Mouse (Mus musculus): Measurements from ENCODE around the gene Atoh8.

The Atoh8 gene

GRCm38 (mm10) chr6:72235098-72235806, at the start of gene Atoh8:
Gene Atoh8, minus strand, starts transcription at chr6:72235577.
- DNase-seq (ENCODE audit: low read depth, low spot score): peak; percentile 34
- no peaks in the 10 kb centered on the region for H3K36me3 ChIP-seq (ENCODE audit: control insufficient read depth, insufficient read depth, low read length, poor library complexity, severe bottlenecking)

GRCm38 (mm10) chr6:72283914-72284313, 48.5 kb upstream of the Atoh8 start:
- no peaks in the 10 kb centered on the region for H3K36me3 ChIP-seq (ENCODE audit: control insufficient read depth, insufficient read depth, low read length, poor library complexity, severe bottlenecking)
- peak; percentile 69 for DNase-seq (ENCODE audit: low read depth, low spot score)
- H3K27me3 ChIP-seq (ENCODE audit: control insufficient read depth, insufficient read depth, low read length, poor library complexity, severe bottlenecking): no peaks in the 10 kb centered on the region

More at GRCm38 (mm10) chr6:72235098-72235806, at the start of gene Atoh8:
- no peaks in the 10 kb centered on the region for H3K27me3 ChIP-seq (ENCODE audit: control insufficient read depth, insufficient read depth, low read length, poor library complexity, severe bottlenecking)

- no peaks in the 10 kb centered on the region for H3K27me3 ChIP-seq (ENCODE audit: control insufficient read depth, insufficient read depth, low read length, poor library complexity, severe bottlenecking)
- DNase-seq (ENCODE audit: low read depth, low spot score): no peak
- no peaks in the 10 kb centered on the region for H3K36me3 ChIP-seq (ENCODE audit: control insufficient read depth, insufficient read depth, low read length, poor library complexity, severe bottlenecking)
Observed at GRCm38 (mm10) chr6:72280410-72280998, 45.1 kb upstream of the Atoh8 start.

GRCm38 (mm10) chr6:72279505-72279904, 44.1 kb upstream of the Atoh8 start:
- Histone ChIP-seq H3K36me3 (ENCODE audit: control insufficient read depth, insufficient read depth, low read length, poor library complexity, severe bottlenecking) (no peaks in the 10 kb centered on the region), H3K27me3 (ENCODE audit: control insufficient read depth, insufficient read depth, low read length, poor library complexity, severe bottlenecking) (no peaks in the 10 kb centered on the region)
- DNase-seq (ENCODE audit: low read depth, low spot score): no peak

GRCm38 (mm10) chr6:72278835-72279234, 43.5 kb upstream of the Atoh8 start:
- no peak for DNase-seq (ENCODE audit: low read depth, low spot score)
- no peaks in the 10 kb centered on the region for H3K36me3 ChIP-seq (ENCODE audit: control insufficient read depth, insufficient read depth, low read length, poor library complexity, severe bottlenecking)
- no peaks in the 10 kb centered on the region for H3K27me3 ChIP-seq (ENCODE audit: control insufficient read depth, insufficient read depth, low read length, poor library complexity, severe bottlenecking)

- Histone ChIP-seq H3K27me3 (ENCODE audit: control insufficient read depth, insufficient read depth, low read length, poor library complexity, severe bottlenecking) (no peaks in the 10 kb centered on the region), H3K36me3 (ENCODE audit: control insufficient read depth, insufficient read depth, low read length, poor library complexity, severe bottlenecking) (no peaks in the 10 kb centered on the region)
- no peak for DNase-seq (ENCODE audit: low read depth, low spot score)
Observed at GRCm38 (mm10) chr6:72277508-72278166, 42.3 kb upstream of the Atoh8 start.

GRCm38 (mm10) chr6:72276972-72277441, 41.6 kb upstream of the Atoh8 start:
- DNase-seq (ENCODE audit: low read depth, low spot score): no peak
- Histone ChIP-seq H3K27me3 (ENCODE audit: control insufficient read depth, insufficient read depth, low read length, poor library complexity, severe bottlenecking) (no peaks in the 10 kb centered on the region), H3K36me3 (ENCODE audit: control insufficient read depth, insufficient read depth, low read length, poor library complexity, severe bottlenecking) (no peaks in the 10 kb centered on the region)

- no peak for DNase-seq (ENCODE audit: low read depth, low spot score)
- no peaks in the 10 kb centered on the region for H3K36me3 ChIP-seq (ENCODE audit: control insufficient read depth, insufficient read depth, low read length, poor library complexity, severe bottlenecking)
- no peaks in the 10 kb centered on the region for H3K27me3 ChIP-seq (ENCODE audit: control insufficient read depth, insufficient read depth, low read length, poor library complexity, severe bottlenecking)
Observed at GRCm38 (mm10) chr6:72276141-72276540, 40.8 kb upstream of the Atoh8 start.

- Histone ChIP-seq H3K27me3 (ENCODE audit: control insufficient read depth, insufficient read depth, low read length, poor library complexity, severe bottlenecking) (no peaks in the 10 kb centered on the region), H3K36me3 (ENCODE audit: control insufficient read depth, insufficient read depth, low read length, poor library complexity, severe bottlenecking) (no peaks in the 10 kb centered on the region)
- DNase-seq (ENCODE audit: low read depth, low spot score): no peak
Observed at GRCm38 (mm10) chr6:72275527-72275926, 40.1 kb upstream of the Atoh8 start.

- Histone ChIP-seq H3K36me3 (ENCODE audit: control insufficient read depth, insufficient read depth, low read length, poor library complexity, severe bottlenecking) (no peaks in the 10 kb centered on the region), H3K27me3 (ENCODE audit: control insufficient read depth, insufficient read depth, low read length, poor library complexity, severe bottlenecking) (no peaks in the 10 kb centered on the region)
- DNase-seq (ENCODE audit: low read depth, low spot score): no peak
Observed at GRCm38 (mm10) chr6:72273153-72273552, 37.8 kb upstream of the Atoh8 start.

GRCm38 (mm10) chr6:72272161-72272696, 36.9 kb upstream of the Atoh8 start:
- H3K27me3 ChIP-seq (ENCODE audit: control insufficient read depth, insufficient read depth, low read length, poor library complexity, severe bottlenecking): no peaks in the 10 kb centered on the region
- no peaks in the 10 kb centered on the region for H3K36me3 ChIP-seq (ENCODE audit: control insufficient read depth, insufficient read depth, low read length, poor library complexity, severe bottlenecking)
- DNase-seq (ENCODE audit: low read depth, low spot score): no peak

- no peaks in the 10 kb centered on the region for H3K27me3 ChIP-seq (ENCODE audit: control insufficient read depth, insufficient read depth, low read length, poor library complexity, severe bottlenecking)
Observed at GRCm38 (mm10) chr6:72270952-72271519, 35.7 kb upstream of the Atoh8 start.

GRCm38 (mm10) chr6:72270258-72270657, 34.9 kb upstream of the Atoh8 start:
- H3K36me3 ChIP-seq (ENCODE audit: control insufficient read depth, insufficient read depth, low read length, poor library complexity, severe bottlenecking): no peaks in the 10 kb centered on the region
- H3K27me3 ChIP-seq (ENCODE audit: control insufficient read depth, insufficient read depth, low read length, poor library complexity, severe bottlenecking): no peaks in the 10 kb centered on the region
- no peak for DNase-seq (ENCODE audit: low read depth, low spot score)

More at GRCm38 (mm10) chr6:72270952-72271519, 35.7 kb upstream of the Atoh8 start:
- no peaks in the 10 kb centered on the region for H3K36me3 ChIP-seq (ENCODE audit: control insufficient read depth, insufficient read depth, low read length, poor library complexity, severe bottlenecking)
- DNase-seq (ENCODE audit: low read depth, low spot score): no peak

GRCm38 (mm10) chr6:72268149-72268847, 32.9 kb upstream of the Atoh8 start:
- DNase-seq (ENCODE audit: low read depth, low spot score): no peak
- H3K36me3 ChIP-seq (ENCODE audit: control insufficient read depth, insufficient read depth, low read length, poor library complexity, severe bottlenecking): no peaks in the 10 kb centered on the region
- no peaks in the 10 kb centered on the region for H3K27me3 ChIP-seq (ENCODE audit: control insufficient read depth, insufficient read depth, low read length, poor library complexity, severe bottlenecking)

Data from splenic B cell, adult 2 months (primary cell).